Mouse (Mus musculus): Measurements from ENCODE around the gene Mrps6.

GRCm38 (mm10) chr16:92039421-92039820 lies 18.6 kb upstream of the Mrps6 start:
- TF ChIP-seq CTCF (IDR thresholded peaks at IDR 0.05) = no peak
- TF ChIP-seq EP300 (IDR thresholded peaks at IDR 0.05) = no peak

Measured in lung, postnatal 0 days (tissue).